Mouse (Mus musculus) midbrain, embryonic 14.5 days (tissue): ENCODE measurements around the gene Id2. TPM values are rescaled to one million over a fixed set of nuclear protein-coding genes. Genes with fewer than 3 reads are reported as not detected.
A peak's percentile ranks its signal among the peaks of the same experiment; 100 is the strongest.

Experiments used
- ATAC-seq: fragments of 200-750 bp; cut with Nextera tagmentation; 2 replicates; pipeline ENCODE4 v1.8.0; 2017; ENCODE audit warnings: moderate number of reproducible peaks, moderate library complexity; ENCODE audit not compliant: low FRiP score, low TSS enrichment
- DNase-seq: peaks from one replicate; pipeline ENCODE4 v3.0.0-alpha.2; 2015
- H3K27ac ChIP-seq: fragments of 300-500 bp; sonication (generic); replicated peaks from 2 replicates; pipeline ENCODE4 v1.5.1; 2014; ENCODE audit warnings: mild to moderate bottlenecking, low read depth, low read length, moderate library complexity
- H3K27me3 ChIP-seq: fragments of 300-500 bp; sonication (generic); 2 replicates; pipeline ENCODE4 v1.6.1; 2014; ENCODE audit warnings: low read length, control low read depth, mixed read lengths; ENCODE audit not compliant: control insufficient read depth, insufficient read depth
- H3K36me3 ChIP-seq: fragments of 300-500 bp; sonication (generic); 2 replicates; pipeline ENCODE4 v1.6.1; 2014; ENCODE audit warnings: low read length, control low read depth; ENCODE audit not compliant: control insufficient read depth, insufficient read depth
- H3K4me1 ChIP-seq: fragments of 300-500 bp; sonication (generic); 2 replicates; pipeline ENCODE4 v1.6.1; 2014; ENCODE audit warnings: mild to moderate bottlenecking, antibody characterized with exemption, low read length, control low read depth; ENCODE audit not compliant: control insufficient read depth, insufficient read depth
- H3K4me2 ChIP-seq: fragments of 300-500 bp; sonication (generic); 2 replicates; pipeline ENCODE4 v1.6.1; 2014; ENCODE audit warnings: mild to moderate bottlenecking, low read length, moderate library complexity
- H3K4me3 ChIP-seq: fragments of 300-500 bp; sonication (generic); replicated peaks from 2 replicates; pipeline ENCODE4 v1.5.1; 2014; ENCODE audit warnings: low read depth, low read length
- H3K9ac ChIP-seq: fragments of 300-500 bp; sonication (generic); replicated peaks from 2 replicates; pipeline ENCODE4 v1.6.1; 2014; ENCODE audit warnings: mild to moderate bottlenecking, low read length, moderate library complexity
- H3K9me3 ChIP-seq: fragments of 300-500 bp; sonication (generic); 2 replicates; pipeline ENCODE4 v1.6.1; 2016; ENCODE audit warnings: low read length, control low read depth, mixed read lengths; ENCODE audit not compliant: control insufficient read depth
- WGBS: fragments of 180-500 bp; shearing (Covaris S2); extraction: QIAGEN DNeasy Blood & Tissue Kit; methylation state at CpG from one replicate; pipeline ENCODE4 v1.1.7; 2014; 5-methylcytosine and 5-hydroxymethylcytosine counted together
- polyA plus RNA-seq: library from polyadenylated mRNA; unstranded; fragments of >200 nt; fragmentation: Nextera tagmentation; extraction: Ambion mirVana; gene quantifications from 2 replicates; pipeline ENCODE4 v1.2.1, GENCODE M21; 2014

Id2 gene
- polyA plus RNA-seq, 1 experiment from 2014 or later: 257 TPM

GRCm38 (mm10) chr12:25127629-25128028 lies 30.7 kb upstream of the Id2 start:
- Histone ChIP-seq H3K4me2 (no peak overlapping the region), H3K27ac (no peak overlapping the region), H3K36me3 (no peaks in the 10 kb centered on the region), H3K4me1 (peaks cover 12% of the 10 kb centered on the region), H3K9ac (no peak overlapping the region), H3K27me3 (no peaks in the 10 kb centered on the region), H3K4me3 (no peak overlapping the region), H3K9me3 (no peaks in the 10 kb centered on the region)
- WGBS: 70% methylated on average over 4 of the region's 4 CpGs
- no peak for ATAC-seq
- no peak for DNase-seq

- DNase-seq (no peak), ATAC-seq (no peak)
- no peaks in the 10 kb centered on the region for H3K36me3 ChIP-seq
- no peak overlapping the region for H3K4me2 ChIP-seq
- H3K9me3 ChIP-seq: no peaks in the 10 kb centered on the region
- no peak overlapping the region for H3K4me3 ChIP-seq
- WGBS: 22% methylated on average over 5 of the region's 5 CpGs
- peak overlapping the region; percentile 65 for H3K27ac ChIP-seq
- no peak overlapping the region for H3K9ac ChIP-seq
- peaks cover 17% of the 10 kb centered on the region for H3K4me1 ChIP-seq
- H3K27me3 ChIP-seq: no peaks in the 10 kb centered on the region
Observed at GRCm38 (mm10) chr12:25126228-25126627, 29.3 kb upstream of the Id2 start.

- no peaks in the 10 kb centered on the region for H3K27me3 ChIP-seq
- 6% methylated on average over 16 of the region's 16 CpGs for WGBS
- no peak overlapping the region for H3K4me3 ChIP-seq
- no peak for ATAC-seq
- peak; percentile 49 for DNase-seq
- H3K27ac ChIP-seq: peak overlapping the region; percentile 65
- no peak overlapping the region for H3K9ac ChIP-seq
- H3K4me2 ChIP-seq: no peak overlapping the region
- H3K9me3 ChIP-seq: no peaks in the 10 kb centered on the region
- H3K4me1 ChIP-seq: peaks cover 17% of the 10 kb centered on the region
- H3K36me3 ChIP-seq: no peaks in the 10 kb centered on the region
Observed at GRCm38 (mm10) chr12:25125239-25125776, 28.4 kb upstream of the Id2 start.

GRCm38 (mm10) chr12:25124431-25125238 lies 27.7 kb upstream of the Id2 start:
- peak; percentile 81 for DNase-seq
- Histone ChIP-seq H3K4me1 (peaks cover 17% of the 10 kb centered on the region), H3K36me3 (no peaks in the 10 kb centered on the region), H3K4me3 (no peak overlapping the region), H3K27me3 (no peaks in the 10 kb centered on the region), H3K9me3 (no peaks in the 10 kb centered on the region), H3K4me2 (peak overlapping the region; percentile 11), H3K27ac (peak overlapping the region; percentile 65), H3K9ac (no peak overlapping the region)
- ATAC-seq: peak; percentile 86
- WGBS: 4% methylated on average over 19 of the region's 19 CpGs

GRCm38 (mm10) chr12:25120753-25121152 lies 23.8 kb upstream of the Id2 start:
- ATAC-seq (no peak), DNase-seq (no peak)
- WGBS: 89% methylated on average over 4 of the region's 4 CpGs
- H3K4me1 ChIP-seq: peaks cover 14% of the 10 kb centered on the region
- no peaks in the 10 kb centered on the region for H3K9me3 ChIP-seq
- H3K4me2 ChIP-seq: no peak overlapping the region
- H3K9ac ChIP-seq: no peak overlapping the region
- no peaks in the 10 kb centered on the region for H3K36me3 ChIP-seq
- no peaks in the 10 kb centered on the region for H3K27me3 ChIP-seq
- H3K27ac ChIP-seq: no peak overlapping the region
- H3K4me3 ChIP-seq: no peak overlapping the region

- no peak overlapping the region for H3K4me3 ChIP-seq
- no peak for ATAC-seq
- no peaks in the 10 kb centered on the region for H3K36me3 ChIP-seq
- no peak overlapping the region for H3K4me2 ChIP-seq
- H3K27ac ChIP-seq: no peak overlapping the region
- H3K27me3 ChIP-seq: no peaks in the 10 kb centered on the region
- no peaks in the 10 kb centered on the region for H3K9me3 ChIP-seq
- H3K4me1 ChIP-seq: peaks cover 10% of the 10 kb centered on the region; the same call in 1 of the 2 replicates
- no peak overlapping the region for H3K9ac ChIP-seq
- WGBS: 37% methylated on average over 15 of the region's 15 CpGs
- peak; percentile 31 for DNase-seq
Observed at GRCm38 (mm10) chr12:25119278-25119677, 22.3 kb upstream of the Id2 start.

- H3K9ac ChIP-seq: no peak overlapping the region
- H3K4me1 ChIP-seq: peaks cover 9% of the 10 kb centered on the region; the same call in 1 of the 2 replicates
- no peaks in the 10 kb centered on the region for H3K36me3 ChIP-seq
- no peak overlapping the region for H3K4me3 ChIP-seq
- no peaks in the 10 kb centered on the region for H3K27me3 ChIP-seq
- H3K4me2 ChIP-seq: no peak overlapping the region
- ATAC-seq (no peak), DNase-seq (no peak)
- WGBS: 89% methylated on average over 4 of the region's 4 CpGs
- no peak overlapping the region for H3K27ac ChIP-seq
- no peaks in the 10 kb centered on the region for H3K9me3 ChIP-seq
Observed at GRCm38 (mm10) chr12:25117856-25118511, 21.0 kb upstream of the Id2 start.

GRCm38 (mm10) chr12:25116126-25116525 lies 19.2 kb upstream of the Id2 start:
- no peaks in the 10 kb centered on the region for H3K36me3 ChIP-seq
- H3K27me3 ChIP-seq: no peaks in the 10 kb centered on the region
- H3K4me3 ChIP-seq: no peak overlapping the region
- H3K4me1 ChIP-seq: peaks cover 4% of the 10 kb centered on the region; the same call in 1 of the 2 replicates
- H3K9ac ChIP-seq: no peak overlapping the region
- no peak for ATAC-seq
- H3K9me3 ChIP-seq: no peaks in the 10 kb centered on the region
- DNase-seq: no peak
- WGBS: 92% methylated on average over 2 of the region's 2 CpGs
- no peak overlapping the region for H3K27ac ChIP-seq
- no peak overlapping the region for H3K4me2 ChIP-seq
